In genomic region chr5:111535978-111536377, GRCm38 (mm10) we compare ENCODE assay signal across 7 mouse cellular contexts.
DNase-seq lines count a peak whose midpoint lies in the region; ATAC-seq lines count a peak whose summit lies in the region.

No protein-coding gene starts in this region.

- peak overlapping the region; percentile 38; the same call in 1 of the 2 replicates for H3K27ac ChIP-seq in heart, embryonic 12.5 days (ENCODE audit: poor library complexity, severe bottlenecking)
- H3K27ac ChIP-seq in neural tube, embryonic 11.5 days (ENCODE audit: low read depth, low read length), result peak overlapping the region; percentile 47; the same call in 1 of the 2 replicates

- peaks cover 64% of the 10 kb centered on the region for H3K4me1 ChIP-seq in heart, embryonic 12.5 days (replicated peaks)
- H3K4me1 ChIP-seq in neural tube, embryonic 11.5 days (ENCODE audit: control insufficient read depth, insufficient read depth, low read length), result peaks cover 19% of the 10 kb centered on the region

- H3K9ac ChIP-seq in heart, embryonic 12.5 days, result no peak overlapping the region
- H3K9ac ChIP-seq in neural tube, embryonic 11.5 days (ENCODE audit: low read length), result 0 out of 2 replicates have a peak overlapping the region, but pooled peaks have one; percentile 39

- no peaks in the 10 kb centered on the region for H3K36me3 ChIP-seq in heart, embryonic 12.5 days
- no peaks in the 10 kb centered on the region for H3K36me3 ChIP-seq in neural tube, embryonic 11.5 days (ENCODE audit: control insufficient read depth, insufficient read depth, low read length)

- H3K4me3 ChIP-seq in heart, embryonic 12.5 days, result no peak overlapping the region
- no peak overlapping the region for H3K4me3 ChIP-seq in neural tube, embryonic 11.5 days (ENCODE audit: low read depth, low read length)

- 13% methylated on average over 13 of the region's 13 CpGs for WGBS in heart, embryonic 12.5 days
- WGBS in neural tube, embryonic 11.5 days, result 4% methylated on average over 13 of the region's 13 CpGs

- peak; percentile 90 for ATAC-seq in common myeloid progenitor, adult 5-6 weeks (replicated peaks; ENCODE audit: low read depth, poor library complexity, severe bottlenecking)
- peak; percentile 78 for ATAC-seq in heart, embryonic 12.5 days (ENCODE audit: insufficient number of reproducible peaks, low FRiP score)
- peak; percentile 48; the same call in 1 of the 2 replicates for ATAC-seq in neural tube, embryonic 11.5 days (ENCODE audit: insufficient read depth, low FRiP score, low TSS enrichment)
- no peak for ATAC-seq in frontal cortex, adult (ENCODE audit: low TSS enrichment)

- peak; percentile 69 for DNase-seq in adrenal gland, postnatal 10 days
- peak; percentile 80 for DNase-seq in kidney, postnatal 10 days
- DNase-seq in neural tube, embryonic 11.5 days (ENCODE audit: low spot score), result peak; percentile 74
- DNase-seq in ovary, adult 18-20 months (ENCODE audit: low spot score), result no peak

- H3K27me3 ChIP-seq in heart, embryonic 12.5 days (replicated peaks), result peaks cover 59% of the 10 kb centered on the region
- H3K27me3 ChIP-seq in neural tube, embryonic 11.5 days (ENCODE audit: control insufficient read depth, insufficient read depth, low read length), result no peaks in the 10 kb centered on the region

- no peaks in the 10 kb centered on the region for H3K9me3 ChIP-seq in heart, embryonic 12.5 days (replicated peaks)
- H3K9me3 ChIP-seq in neural tube, embryonic 11.5 days (ENCODE audit: control insufficient read depth, low read length), result no peaks in the 10 kb centered on the region

- H3K4me2 ChIP-seq in heart, embryonic 12.5 days, result peak overlapping the region; percentile 12
- no peak overlapping the region; the same call in 1 of the 2 replicates for H3K4me2 ChIP-seq in neural tube, embryonic 11.5 days (ENCODE audit: low read depth)
